Mouse (Mus musculus): ENCODE data around the gene Gm37240. TPM values are rescaled to one million over a fixed set of nuclear protein-coding genes. Genes with fewer than 3 reads are reported as not detected.

The Gm37240 gene
- polyA plus RNA-seq, 1 experiment from 2014 or later, result 0.11 TPM

DNA sequence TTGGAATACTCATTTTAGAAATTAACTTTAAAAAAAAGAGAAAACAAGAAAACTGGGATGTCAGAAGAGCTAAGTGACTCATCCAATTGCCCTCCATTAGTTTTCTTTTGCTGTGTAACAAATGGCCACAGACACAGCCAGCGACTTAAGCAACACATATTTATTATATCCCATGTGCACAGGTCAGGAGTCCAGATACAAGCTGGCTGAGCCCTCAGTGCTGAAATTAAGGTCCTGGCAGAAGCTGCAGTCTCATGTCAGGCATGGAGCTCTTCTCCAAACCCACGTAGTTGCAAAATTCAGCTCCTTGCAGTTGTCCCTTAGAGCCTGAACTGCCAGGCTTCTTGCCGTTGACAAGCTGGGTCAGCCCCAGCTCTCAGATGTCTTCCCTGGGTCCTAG is 504.0 kb downstream of the Gm37240 start:
- DNase-seq, result no peak
- Histone ChIP-seq H3K4me2 (ENCODE audit: low read length) (no peak overlapping the region), H3K4me1 (ENCODE audit: control insufficient read depth, insufficient read depth, low read length) (peaks cover 2% of the 10 kb centered on the region; the same call in 1 of the 2 replicates), H3K27me3 (ENCODE audit: control insufficient read depth, insufficient read depth, low read length) (no peaks in the 10 kb centered on the region), H3K36me3 (ENCODE audit: control insufficient read depth, insufficient read depth, low read length) (no peaks in the 10 kb centered on the region), H3K27ac (replicated peaks; ENCODE audit: low read depth, low read length) (no peak overlapping the region), H3K9ac (replicated peaks; ENCODE audit: low read length) (no peak overlapping the region), H3K9me3 (ENCODE audit: control insufficient read depth, low read length) (no peaks in the 10 kb centered on the region), H3K4me3 (replicated peaks; ENCODE audit: low read depth, low read length) (no peak overlapping the region)
- no peak for ATAC-seq (ENCODE audit: low FRiP score, low TSS enrichment)
- 94% methylated on average over 3 of the region's 3 CpGs for WGBS

DNA sequence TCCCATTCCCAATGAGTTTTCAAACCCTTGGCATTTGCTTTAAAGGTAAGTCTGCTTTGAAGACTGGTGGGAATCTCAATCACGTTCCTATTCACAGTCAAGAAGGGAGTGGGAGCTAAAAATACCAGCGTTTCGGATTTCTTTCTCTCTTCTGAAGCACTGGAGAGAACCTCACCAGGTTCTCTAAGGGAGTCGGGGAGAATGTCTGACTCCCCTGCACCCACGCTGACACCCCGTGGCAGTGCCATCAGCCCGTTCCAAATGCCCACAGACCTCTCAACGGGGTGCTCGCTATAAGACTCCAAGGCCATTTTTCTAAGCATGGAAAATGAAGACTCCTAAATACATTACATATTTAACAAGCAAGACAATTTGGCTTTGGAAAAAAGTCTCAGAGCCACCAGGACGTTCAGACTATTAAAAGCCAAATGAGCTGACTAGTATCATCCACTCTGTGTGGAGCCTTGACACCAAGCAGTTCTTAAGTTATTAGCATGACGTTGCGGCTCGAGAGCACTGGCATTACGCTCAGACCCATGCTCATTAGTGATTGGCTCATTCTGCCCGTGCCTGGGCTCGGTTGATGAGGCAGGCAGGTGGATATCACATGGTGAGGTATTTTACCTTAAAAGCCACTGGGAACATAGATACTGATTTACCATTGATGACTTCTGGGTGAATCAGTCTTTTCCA is 508.5 kb downstream of the Gm37240 start:
- no peak for ATAC-seq (ENCODE audit: low FRiP score, low TSS enrichment)
- H3K9ac ChIP-seq (replicated peaks; ENCODE audit: low read length), result no peak overlapping the region
- H3K36me3 ChIP-seq (ENCODE audit: control insufficient read depth, insufficient read depth, low read length), result no peaks in the 10 kb centered on the region
- no peaks in the 10 kb centered on the region for H3K27me3 ChIP-seq (ENCODE audit: control insufficient read depth, insufficient read depth, low read length)
- H3K4me3 ChIP-seq (replicated peaks; ENCODE audit: low read depth, low read length), result no peak overlapping the region
- DNase-seq, result no peak
- H3K4me2 ChIP-seq (ENCODE audit: low read length), result no peak overlapping the region
- H3K4me1 ChIP-seq (ENCODE audit: control insufficient read depth, insufficient read depth, low read length), result peaks cover 3% of the 10 kb centered on the region; the same call in 1 of the 2 replicates
- no peak overlapping the region for H3K27ac ChIP-seq (replicated peaks; ENCODE audit: low read depth, low read length)
- 70% methylated on average over 16 of the region's 16 CpGs for WGBS
- no peaks in the 10 kb centered on the region for H3K9me3 ChIP-seq (ENCODE audit: control insufficient read depth, low read length)

DNA sequence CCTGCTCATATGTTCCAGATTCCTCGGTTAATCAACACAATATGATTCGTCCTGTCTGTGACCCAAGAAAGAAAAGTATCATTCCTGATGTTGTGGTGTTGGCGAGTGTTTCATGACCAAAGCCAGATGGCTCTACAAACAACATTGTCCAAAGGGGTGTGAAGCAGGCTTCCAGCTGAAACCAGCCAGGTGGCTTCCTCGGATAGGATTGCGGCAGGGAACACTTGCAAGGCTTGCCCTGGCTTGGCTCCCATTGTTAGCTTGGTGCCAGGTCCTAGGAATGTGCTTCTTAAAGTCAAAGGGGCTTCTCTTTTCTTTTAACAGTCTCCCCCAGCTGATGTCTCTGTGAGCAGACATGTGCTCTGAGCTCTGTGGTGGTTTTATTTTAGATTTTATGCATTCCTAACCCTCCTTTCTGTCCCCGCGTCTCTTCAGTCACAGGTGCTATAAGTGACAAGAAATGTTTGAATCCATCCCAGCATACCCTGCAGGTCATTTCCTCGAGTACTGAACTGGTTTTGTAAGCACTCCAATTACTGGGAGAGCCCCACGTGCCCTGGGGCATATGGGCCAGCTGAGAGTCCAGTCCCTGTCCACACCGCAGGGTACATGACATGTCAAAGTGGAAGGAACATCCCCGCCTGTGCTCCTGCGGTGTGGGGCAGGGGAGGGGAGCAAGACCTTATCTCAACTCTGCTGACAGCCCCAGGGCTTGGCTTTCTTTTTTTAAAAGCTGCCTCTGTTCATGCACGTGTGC is 509.2 kb downstream of the Gm37240 start:
- ATAC-seq (ENCODE audit: low FRiP score, low TSS enrichment) (no peak), DNase-seq (peak; percentile 22)
- Histone ChIP-seq H3K9me3 (ENCODE audit: control insufficient read depth, low read length) (no peaks in the 10 kb centered on the region), H3K4me3 (replicated peaks; ENCODE audit: low read depth, low read length) (no peak overlapping the region), H3K27ac (replicated peaks; ENCODE audit: low read depth, low read length) (no peak overlapping the region), H3K4me1 (ENCODE audit: control insufficient read depth, insufficient read depth, low read length) (peaks cover 3% of the 10 kb centered on the region; the same call in 1 of the 2 replicates), H3K36me3 (ENCODE audit: control insufficient read depth, insufficient read depth, low read length) (no peaks in the 10 kb centered on the region), H3K4me2 (ENCODE audit: low read length) (no peak overlapping the region), H3K27me3 (ENCODE audit: control insufficient read depth, insufficient read depth, low read length) (no peaks in the 10 kb centered on the region), H3K9ac (replicated peaks; ENCODE audit: low read length) (no peak overlapping the region)
- WGBS, result 62% methylated on average over 13 of the region's 13 CpGs

DNA sequence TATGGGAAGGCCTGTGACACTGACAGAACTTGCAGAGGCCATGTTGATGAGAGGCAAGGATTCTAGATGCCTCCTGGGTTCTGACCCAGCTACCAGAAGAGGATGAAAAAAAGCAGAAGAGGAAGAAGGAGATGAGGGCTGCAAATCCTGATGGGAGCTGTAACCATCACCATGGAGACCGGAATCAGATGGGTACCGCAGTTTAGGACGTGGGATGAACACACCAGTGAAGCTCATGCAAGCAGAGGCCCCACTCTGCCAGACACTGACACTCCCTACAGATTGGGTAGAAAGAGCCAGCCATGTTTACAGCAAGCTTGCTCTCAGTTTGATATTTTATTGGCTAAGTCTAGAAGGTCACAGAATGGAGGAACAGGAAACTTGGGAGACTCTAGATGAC is 509.8 kb downstream of the Gm37240 start:
- Histone ChIP-seq H3K27ac (replicated peaks; ENCODE audit: low read depth, low read length) (no peak overlapping the region), H3K9me3 (ENCODE audit: control insufficient read depth, low read length) (no peaks in the 10 kb centered on the region), H3K36me3 (ENCODE audit: control insufficient read depth, insufficient read depth, low read length) (no peaks in the 10 kb centered on the region), H3K27me3 (ENCODE audit: control insufficient read depth, insufficient read depth, low read length) (no peaks in the 10 kb centered on the region), H3K4me2 (ENCODE audit: low read length) (no peak overlapping the region), H3K9ac (replicated peaks; ENCODE audit: low read length) (no peak overlapping the region), H3K4me1 (ENCODE audit: control insufficient read depth, insufficient read depth, low read length) (peaks cover 3% of the 10 kb centered on the region; the same call in 1 of the 2 replicates), H3K4me3 (replicated peaks; ENCODE audit: low read depth, low read length) (no peak overlapping the region)
- ATAC-seq (ENCODE audit: low FRiP score, low TSS enrichment) (no peak), DNase-seq (no peak)
- WGBS, result 91% methylated on average over 3 of the region's 3 CpGs

DNA sequence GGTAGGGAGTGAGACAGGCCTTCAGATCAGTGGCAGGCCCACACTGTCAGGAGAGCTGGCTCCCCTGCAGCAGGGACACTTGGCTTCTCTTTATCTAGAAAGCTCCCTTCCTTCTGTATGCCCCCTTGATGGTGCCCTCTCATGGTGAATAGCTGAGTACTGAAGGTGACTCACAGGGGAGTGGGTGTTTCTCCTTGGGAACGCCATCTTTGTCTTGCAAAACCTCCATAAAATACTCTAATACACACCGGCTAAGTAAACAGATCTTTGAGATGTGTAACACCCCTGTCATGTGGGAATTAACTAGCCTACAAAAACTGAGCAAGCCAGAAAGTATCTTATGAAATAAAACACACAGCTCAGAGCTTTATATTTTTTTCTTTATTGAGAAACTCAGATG is 510.8 kb downstream of the Gm37240 start:
- WGBS, result 93% methylated on average over 2 of the region's 2 CpGs
- peaks cover 3% of the 10 kb centered on the region; the same call in 1 of the 2 replicates for H3K4me1 ChIP-seq (ENCODE audit: control insufficient read depth, insufficient read depth, low read length)
- no peak for ATAC-seq (ENCODE audit: low FRiP score, low TSS enrichment)
- DNase-seq, result no peak
- no peaks in the 10 kb centered on the region for H3K36me3 ChIP-seq (ENCODE audit: control insufficient read depth, insufficient read depth, low read length)
- no peak overlapping the region for H3K4me2 ChIP-seq (ENCODE audit: low read length)
- no peak overlapping the region for H3K27ac ChIP-seq (replicated peaks; ENCODE audit: low read depth, low read length)
- H3K4me3 ChIP-seq (replicated peaks; ENCODE audit: low read depth, low read length), result no peak overlapping the region
- no peak overlapping the region for H3K9ac ChIP-seq (replicated peaks; ENCODE audit: low read length)
- no peaks in the 10 kb centered on the region for H3K27me3 ChIP-seq (ENCODE audit: control insufficient read depth, insufficient read depth, low read length)
- no peaks in the 10 kb centered on the region for H3K9me3 ChIP-seq (ENCODE audit: control insufficient read depth, low read length)

DNA sequence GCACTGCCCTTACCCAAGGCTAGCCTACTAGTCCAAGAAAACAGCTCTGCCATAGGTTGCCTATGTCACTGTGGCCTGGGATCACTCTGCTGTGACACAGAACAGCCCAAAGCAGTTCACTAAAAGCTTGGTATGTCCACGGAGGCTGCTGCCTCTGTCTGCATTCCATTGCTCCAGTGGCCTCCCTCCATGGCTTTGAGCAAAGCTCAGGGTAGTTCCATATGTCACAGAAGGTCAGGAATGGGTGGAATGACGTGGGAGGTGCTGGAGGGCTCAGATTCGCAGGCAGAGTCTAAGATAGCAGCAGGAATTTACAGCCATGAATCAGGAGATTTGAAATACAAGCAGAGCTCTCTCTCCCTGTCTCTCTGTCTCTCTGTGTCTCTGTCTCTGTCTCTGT is 514.3 kb downstream of the Gm37240 start:
- Histone ChIP-seq H3K27ac (replicated peaks; ENCODE audit: low read depth, low read length) (no peak overlapping the region), H3K9me3 (ENCODE audit: control insufficient read depth, low read length) (no peaks in the 10 kb centered on the region), H3K9ac (replicated peaks; ENCODE audit: low read length) (no peak overlapping the region), H3K4me3 (replicated peaks; ENCODE audit: low read depth, low read length) (no peak overlapping the region), H3K27me3 (ENCODE audit: control insufficient read depth, insufficient read depth, low read length) (no peaks in the 10 kb centered on the region), H3K4me1 (ENCODE audit: control insufficient read depth, insufficient read depth, low read length) (0 out of 2 replicates have a peak, but pooled peaks cover 5% of the 10 kb centered on the region), H3K36me3 (ENCODE audit: control insufficient read depth, insufficient read depth, low read length) (no peaks in the 10 kb centered on the region), H3K4me2 (ENCODE audit: low read length) (no peak overlapping the region)
- no peak for ATAC-seq (ENCODE audit: low FRiP score, low TSS enrichment)
- no peak for DNase-seq
- 49% methylated on average over 3 of the region's 3 CpGs for WGBS

DNA sequence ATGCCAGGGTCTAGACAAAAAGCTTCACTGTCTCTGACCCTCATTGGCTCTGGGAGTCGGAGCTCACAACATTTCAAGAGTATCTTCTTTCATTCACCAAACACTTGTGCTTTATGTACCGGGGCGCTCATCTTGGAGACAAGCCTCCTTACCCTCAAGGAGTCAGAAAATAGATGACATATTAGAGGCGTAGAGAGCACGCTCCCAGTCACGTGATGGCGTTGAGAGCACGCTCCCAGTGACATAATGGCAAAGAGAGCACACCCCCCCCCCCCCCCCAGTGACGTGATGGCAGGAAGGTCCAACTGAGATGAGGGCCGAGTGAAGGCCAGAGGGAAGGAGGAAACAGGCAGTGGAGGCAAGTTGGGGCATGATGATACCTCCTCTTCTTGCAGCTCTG is 517.5 kb downstream of the Gm37240 start:
- no peak for ATAC-seq (ENCODE audit: low FRiP score, low TSS enrichment)
- H3K27ac ChIP-seq (replicated peaks; ENCODE audit: low read depth, low read length), result no peak overlapping the region
- no peak for DNase-seq

DNA sequence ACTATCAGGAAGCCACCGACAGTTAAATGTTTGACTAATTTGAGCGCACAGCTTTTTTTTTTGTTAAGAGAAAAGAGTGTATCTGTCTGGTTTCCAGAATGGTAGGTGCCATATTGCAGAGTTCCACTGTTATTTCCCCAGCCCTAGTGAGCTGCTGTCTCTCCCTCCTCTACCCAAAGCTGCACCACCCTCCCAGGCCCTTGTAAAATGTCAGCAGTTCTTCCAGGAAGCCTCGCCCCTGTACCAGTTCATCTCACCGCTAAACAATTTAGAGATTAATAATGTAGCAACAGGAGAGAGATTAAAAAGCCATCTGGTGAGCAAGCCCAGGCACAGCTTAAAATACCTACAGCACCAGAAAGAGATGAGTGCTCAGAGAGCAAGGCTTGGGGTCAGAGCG is 518.2 kb downstream of the Gm37240 start:
- Histone ChIP-seq H3K4me2 (ENCODE audit: low read length) (no peak overlapping the region), H3K9ac (replicated peaks; ENCODE audit: low read length) (no peak overlapping the region), H3K27ac (replicated peaks; ENCODE audit: low read depth, low read length) (no peak overlapping the region), H3K4me3 (replicated peaks; ENCODE audit: low read depth, low read length) (no peak overlapping the region), H3K27me3 (ENCODE audit: control insufficient read depth, insufficient read depth, low read length) (no peaks in the 10 kb centered on the region), H3K9me3 (ENCODE audit: control insufficient read depth, low read length) (no peaks in the 10 kb centered on the region), H3K36me3 (ENCODE audit: control insufficient read depth, insufficient read depth, low read length) (no peaks in the 10 kb centered on the region), H3K4me1 (ENCODE audit: control insufficient read depth, insufficient read depth, low read length) (0 out of 2 replicates have a peak, but pooled peaks cover 5% of the 10 kb centered on the region)
- no peak for ATAC-seq (ENCODE audit: low FRiP score, low TSS enrichment)
- DNase-seq, result no peak
- 64% methylated on average over 5 of the region's 5 CpGs for WGBS

More for the DNA sequence above, 517.5 kb downstream of the Gm37240 start:
- Histone ChIP-seq H3K4me3 (replicated peaks; ENCODE audit: low read depth, low read length) (no peak overlapping the region), H3K4me1 (ENCODE audit: control insufficient read depth, insufficient read depth, low read length) (0 out of 2 replicates have a peak, but pooled peaks cover 5% of the 10 kb centered on the region), H3K4me2 (ENCODE audit: low read length) (no peak overlapping the region), H3K9ac (replicated peaks; ENCODE audit: low read length) (no peak overlapping the region), H3K36me3 (ENCODE audit: control insufficient read depth, insufficient read depth, low read length) (no peaks in the 10 kb centered on the region), H3K27me3 (ENCODE audit: control insufficient read depth, insufficient read depth, low read length) (no peaks in the 10 kb centered on the region), H3K9me3 (ENCODE audit: control insufficient read depth, low read length) (no peaks in the 10 kb centered on the region)
- WGBS, result 93% methylated on average over 9 of the region's 10 CpGs

Data from midbrain, embryonic 14.5 days (tissue).